Mouse (Mus musculus) small intestine, adult 2 months (tissue): ENCODE measurements around the gene Pmf1. TPM values are rescaled to one million over a fixed set of nuclear protein-coding genes. Genes with fewer than 3 reads are reported as not detected.
"Not testable (repeated sequence)": the region's sequence is repeated elsewhere in the genome, so short reads cannot be mapped to it uniquely, and the experiment has no call there.

Experiments used
- H3K27ac ChIP-seq: fragments of 200-500 bp; 2 replicates; pipeline ENCODE4 v1.5.1; 2012; ENCODE audit warnings: low read depth, low read length, control low read depth, inconsistent platforms; ENCODE audit not compliant: insufficient read depth
- H3K27me3 ChIP-seq: fragments of 200-500 bp; 2 replicates; pipeline ENCODE4 v1.6.1; 2012; ENCODE audit warnings: mild to moderate bottlenecking, moderate library complexity, low read length, inconsistent platforms; ENCODE audit not compliant: control insufficient read depth, insufficient read depth
- H3K36me3 ChIP-seq: fragments of 200-500 bp; 2 replicates; pipeline ENCODE4 v1.6.1; 2012; ENCODE audit warnings: mild to moderate bottlenecking, low read length, control low read depth, inconsistent platforms; ENCODE audit not compliant: control insufficient read depth, insufficient read depth
- H3K4me1 ChIP-seq: fragments of 200-500 bp; 2 replicates; pipeline ENCODE4 v1.6.1; 2012; ENCODE audit warnings: low read length, inconsistent platforms, mixed read lengths; ENCODE audit not compliant: control insufficient read depth, insufficient read depth, insufficient read length
- H3K4me3 ChIP-seq: fragments of 200-500 bp; 2 replicates; pipeline ENCODE4 v1.5.1; 2012; ENCODE audit warnings: low read depth, mild to moderate bottlenecking, control low read depth, inconsistent platforms, low read length, moderate library complexity
- CTCF ChIP-seq: fragments of 200-500 bp; IDR thresholded peaks from 2 replicates; pipeline ENCODE4 v1.5.1; 2012; ENCODE audit warnings: low read depth, mild to moderate bottlenecking, control low read depth, inconsistent platforms, low read length, moderate library complexity, mixed read lengths; ENCODE audit not compliant: insufficient replicate concordance, insufficient read length; ENCODE audit errors: extremely low read depth
- POLR2A ChIP-seq: fragments of 200-500 bp; IDR thresholded peaks from 2 replicates; pipeline ENCODE4 v1.6.1; 2012; ENCODE audit warnings: low read depth, mild to moderate bottlenecking, control low read depth, inconsistent platforms, low read length, moderate library complexity
- WGBS: fragments of 180-500 bp; shearing (Covaris S2); methylation state at CpG from one replicate; pipeline ENCODE4 v1.1.7; 2018; 5-methylcytosine and 5-hydroxymethylcytosine counted together
- polyA plus RNA-seq: library from polyadenylated mRNA; depleted of rRNA; stranded (reverse); fragments of >200 nt; gene quantifications from 2 replicates; pipeline ENCODE4 v1.2.3, GENCODE M21; 2012

Gene Pmf1
- polyA plus RNA-seq, 1 experiment: 108 TPM

GRCm38 (mm10) chr3:88436395-88437201, 26.5 kb upstream of the Pmf1 start:
- H3K4me3 ChIP-seq: peak overlapping the region; percentile 29; the same call in 1 of the 2 replicates

DNA sequence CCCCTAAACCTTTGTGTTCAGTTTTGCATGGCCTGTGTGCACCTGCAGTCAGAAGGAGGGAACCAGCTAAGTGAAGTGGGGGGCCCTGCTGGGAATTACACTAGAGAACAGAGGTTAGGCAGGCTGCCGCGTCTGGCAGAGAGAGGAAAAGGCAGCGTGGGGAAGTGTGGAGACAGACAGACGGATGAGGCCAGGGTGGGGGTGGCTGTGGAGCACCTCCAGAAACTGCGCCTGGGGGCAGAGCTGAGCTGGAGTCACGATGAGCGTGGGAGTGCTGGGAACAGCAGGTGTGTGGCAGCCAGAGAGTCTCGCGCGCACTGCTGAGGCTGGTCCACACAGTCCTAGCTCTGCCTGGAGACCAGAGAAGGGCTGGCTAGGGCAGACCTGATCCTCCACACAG, 25.4 kb upstream of the Pmf1 start:
- H3K4me3 ChIP-seq: no peak overlapping the region
- no peaks in the 10 kb centered on the region for H3K27me3 ChIP-seq
- H3K27ac ChIP-seq: no peak overlapping the region
- peaks cover 2% of the 10 kb centered on the region; the same call in 1 of the 2 replicates for H3K4me1 ChIP-seq
- 79% methylated on average over 10 of the region's 10 CpGs for WGBS
- TF ChIP-seq CTCF: no peak
- TF ChIP-seq POLR2A: no peak
- peaks cover 60% of the 10 kb centered on the region for H3K36me3 ChIP-seq

More at GRCm38 (mm10) chr3:88436395-88437201, 26.5 kb upstream of the Pmf1 start:
- TF ChIP-seq CTCF: no peak
- peaks cover 66% of the 10 kb centered on the region for H3K36me3 ChIP-seq
- H3K4me1 ChIP-seq: peaks cover 9% of the 10 kb centered on the region; the same call in 1 of the 2 replicates
- no peak overlapping the region for H3K27ac ChIP-seq
- H3K27me3 ChIP-seq: no peaks in the 10 kb centered on the region
- 71% methylated on average over 29 of the region's 29 CpGs for WGBS

DNA sequence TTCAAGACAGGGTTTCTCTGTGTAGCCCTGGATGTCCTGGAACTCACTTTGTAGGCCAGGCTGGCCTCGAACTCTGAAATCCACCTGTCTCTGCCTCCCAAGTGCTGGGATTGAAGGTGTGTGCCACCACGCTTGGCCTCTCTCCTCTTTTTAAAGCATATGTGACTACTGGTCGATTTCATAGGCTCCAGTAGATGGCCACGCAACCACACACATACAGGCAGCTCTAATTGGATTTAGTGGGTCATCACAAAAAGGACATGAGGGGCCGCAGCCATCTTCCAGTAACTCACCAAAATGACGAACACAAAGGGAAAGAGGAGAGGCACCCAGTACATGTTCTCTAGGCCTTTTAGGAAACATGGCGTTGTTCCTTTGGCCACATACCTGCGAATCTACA, 18.5 kb upstream of the Pmf1 start:
- H3K4me1 ChIP-seq, H3K4me3 ChIP-seq, H3K27ac ChIP-seq, H3K27me3 ChIP-seq, H3K36me3 ChIP-seq: not testable (repeated sequence)
- 77% methylated on average over 8 of the region's 8 CpGs for WGBS

DNA sequence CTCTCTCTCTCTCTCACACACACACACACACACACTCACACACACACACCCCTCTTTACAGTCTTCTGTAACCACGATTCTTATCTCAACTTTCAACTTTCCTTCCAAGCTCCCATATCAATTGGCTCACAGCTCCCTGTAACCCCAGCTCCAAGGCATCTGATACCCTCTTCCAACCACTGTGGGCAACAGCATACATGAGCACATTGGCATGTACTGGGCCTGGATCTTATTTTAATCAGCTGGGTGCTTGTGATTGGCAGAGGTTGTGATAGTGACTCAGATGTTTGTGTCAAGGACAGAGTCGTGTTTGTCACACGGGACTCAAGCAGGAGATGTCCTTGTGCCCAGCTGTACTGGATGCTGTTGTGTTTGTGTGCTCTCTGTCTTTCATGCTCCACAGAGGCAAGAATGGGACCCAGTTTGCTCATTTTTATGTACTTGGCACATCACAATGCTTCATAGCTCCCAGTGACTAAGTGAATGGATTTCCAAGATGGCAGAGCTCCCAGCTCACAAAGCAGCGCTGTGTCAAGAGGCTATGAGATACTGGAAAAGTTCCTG, 17.3 kb upstream of the Pmf1 start:
- H3K27ac ChIP-seq: peak overlapping the region; percentile 86
- WGBS: 54% methylated on average over 4 of the region's 4 CpGs
- TF ChIP-seq CTCF (no peak), POLR2A (no peak)

GRCm38 (mm10) chr3:88425708-88426420, 15.7 kb upstream of the Pmf1 start:
- peak overlapping the region; percentile 77; the same call in 1 of the 2 replicates for H3K27ac ChIP-seq
- WGBS: 41% methylated on average over 10 of the region's 10 CpGs
- no peak overlapping the region for H3K4me3 ChIP-seq

More for the DNA sequence above, 17.3 kb upstream of the Pmf1 start:
- H3K4me1 ChIP-seq: peaks cover 10% of the 10 kb centered on the region; the same call in 1 of the 2 replicates
- no peak overlapping the region for H3K4me3 ChIP-seq
- no peaks in the 10 kb centered on the region for H3K27me3 ChIP-seq
- no peaks in the 10 kb centered on the region for H3K36me3 ChIP-seq

DNA sequence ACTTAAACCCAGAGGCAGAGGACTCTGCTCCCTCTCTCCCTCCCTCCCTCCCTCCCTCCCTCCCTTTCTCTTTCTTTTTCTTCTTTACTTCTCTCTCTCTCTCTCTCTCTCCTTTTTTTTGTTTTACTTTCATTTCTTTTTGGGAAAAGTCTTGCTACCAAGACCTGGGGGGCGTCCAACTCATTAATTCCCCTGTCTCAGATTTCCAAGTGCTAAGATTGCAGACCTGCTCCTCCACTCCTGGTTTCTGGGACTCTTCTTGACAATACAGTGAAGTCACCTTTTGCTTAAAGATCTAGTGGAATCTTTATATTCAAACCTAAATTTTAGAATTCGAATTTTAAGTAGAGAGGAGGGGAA, 15.2 kb upstream of the Pmf1 start:
- no peak overlapping the region for H3K4me3 ChIP-seq
- peak overlapping the region; percentile 89 for H3K27ac ChIP-seq

More at GRCm38 (mm10) chr3:88425708-88426420, 15.7 kb upstream of the Pmf1 start:
- H3K27me3 ChIP-seq: no peaks in the 10 kb centered on the region
- TF ChIP-seq POLR2A (no peak), CTCF (no peak)
- H3K36me3 ChIP-seq: peaks cover 3% of the 10 kb centered on the region
- peaks cover 24% of the 10 kb centered on the region; the same call in 1 of the 2 replicates for H3K4me1 ChIP-seq

GRCm38 (mm10) chr3:88424605-88425329, 14.6 kb upstream of the Pmf1 start, which contains the start of gene Slc25a44:
TSS of gene Slc25a44 (minus strand) at chr3:88425139.
- peak within 1 kb of the TSS; percentile 89 for H3K27ac ChIP-seq
- H3K36me3 ChIP-seq: peaks cover 14% of the 10 kb centered on the region
- no peaks in the 10 kb centered on the region for H3K27me3 ChIP-seq
- WGBS: under 1% methylated on average over 35 of the region's 35 CpGs
- TF ChIP-seq POLR2A: peak; percentile 72
- TF ChIP-seq CTCF: no peak
- H3K4me3 ChIP-seq: peak within 1 kb of the TSS; percentile 79
- peaks cover 24% of the 10 kb centered on the region; the same call in 1 of the 2 replicates for H3K4me1 ChIP-seq

More for the DNA sequence above, 15.2 kb upstream of the Pmf1 start:
- Histone ChIP-seq H3K36me3 (peaks cover 9% of the 10 kb centered on the region), H3K27me3 (no peaks in the 10 kb centered on the region), H3K4me1 (peaks cover 24% of the 10 kb centered on the region; the same call in 1 of the 2 replicates)
- TF ChIP-seq POLR2A (no peak), CTCF (no peak)
- WGBS: 3% methylated on average over 2 of the region's 2 CpGs
